Comparison of ENCODE assay signal across 11 mouse cellular contexts in genomic region chr10:127652906-127653638, GRCm38 (mm10). TPM values are rescaled to one million over a fixed set of nuclear protein-coding genes. Genes with fewer than 3 reads are reported as not detected.
DNase-seq lines count a peak whose midpoint lies in the region; ATAC-seq lines count a peak whose summit lies in the region.
"Had no signal": no experiment of that assay in that cellular context is flagged by ENCODE, and none has a peak within 500 bp of the region (broad histone marks: within the 10 kb centered on the region; RNA-seq: fewer than 3 reads in every experiment).

No protein-coding gene starts in this region.

- H3K9ac ChIP-seq in midbrain, embryonic 11.5 days (ENCODE audit: low read length) = no peak overlapping the region
- no peak overlapping the region for H3K9ac ChIP-seq in limb, embryonic 12.5 days (replicated peaks)
- peak overlapping the region; percentile 19 for H3K9ac ChIP-seq in stomach, embryonic 16.5 days (ENCODE audit: low read length)

- H3K4me2 ChIP-seq in midbrain, embryonic 11.5 days = no peak overlapping the region
- peak overlapping the region; percentile 32 for H3K4me2 ChIP-seq in limb, embryonic 12.5 days
- H3K4me2 ChIP-seq in stomach, embryonic 16.5 days (ENCODE audit: low read depth, low read length) = peak overlapping the region; percentile 13; the same call in 1 of the 2 replicates

- WGBS in heart, embryonic 10.5 days = 42% methylated on average over 21 of the region's 21 CpGs
- 50% methylated on average over 21 of the region's 21 CpGs for WGBS in midbrain, embryonic 10.5 days
- WGBS in midbrain, embryonic 11.5 days = 51% methylated on average over 21 of the region's 21 CpGs
- whole genome bisulfite sequencing in limb, embryonic 12.5 days = 49% methylated on average over 21 of the region's 21 CpGs
- 42% methylated on average over 21 of the region's 21 CpGs for WGBS in stomach, embryonic 16.5 days

- peaks cover 12% of the 10 kb centered on the region for H3K4me1 ChIP-seq in heart, embryonic 10.5 days
- H3K4me1 ChIP-seq in midbrain, embryonic 10.5 days = peaks cover 12% of the 10 kb centered on the region
- H3K4me1 ChIP-seq in midbrain, embryonic 11.5 days (ENCODE audit: control insufficient read depth, insufficient read depth, low read length) = no peaks in the 10 kb centered on the region
- H3K4me1 ChIP-seq in limb, embryonic 12.5 days (replicated peaks) = peaks cover 16% of the 10 kb centered on the region
- no peaks in the 10 kb centered on the region for H3K4me1 ChIP-seq in stomach, embryonic 16.5 days (ENCODE audit: control insufficient read depth, insufficient read depth, low read length)

- H3K36me3 ChIP-seq in heart, embryonic 10.5 days = peaks cover 79% of the 10 kb centered on the region
- peaks cover 2% of the 10 kb centered on the region; the same call in 1 of the 2 replicates for H3K36me3 ChIP-seq in midbrain, embryonic 10.5 days
- no peaks in the 10 kb centered on the region for H3K36me3 ChIP-seq in midbrain, embryonic 11.5 days (ENCODE audit: control insufficient read depth, insufficient read depth, low read length)
- H3K36me3 ChIP-seq in limb, embryonic 12.5 days = peaks cover 10% of the 10 kb centered on the region; the same call in 1 of the 2 replicates
- H3K36me3 ChIP-seq in stomach, embryonic 16.5 days (ENCODE audit: control insufficient read depth, insufficient read depth, low read length) = peaks cover 21% of the 10 kb centered on the region; the same call in 1 of the 2 replicates

- H3K4me3 ChIP-seq in heart, embryonic 10.5 days = peak overlapping the region; percentile 32; the same call in 1 of the 2 replicates
- peak overlapping the region; percentile 14; the same call in 1 of the 2 replicates for H3K4me3 ChIP-seq in midbrain, embryonic 10.5 days
- no peak overlapping the region for H3K4me3 ChIP-seq in midbrain, embryonic 11.5 days (ENCODE audit: low read depth, low read length)
- no peak overlapping the region; the same call in 1 of the 2 replicates for H3K4me3 ChIP-seq in limb, embryonic 12.5 days (replicated peaks)
- no peak overlapping the region; the same call in 1 of the 2 replicates for H3K4me3 ChIP-seq in stomach, embryonic 16.5 days (replicated peaks; ENCODE audit: low read length)

- intact Hi-C loops in heart, postnatal 14 days (cut with DNase I) = no loop called here
- intact Hi-C loops in left cerebral cortex, postnatal 36 days (cut with DNase I) = no loop called here

- no peaks in the 10 kb centered on the region for H3K9me3 ChIP-seq in heart, embryonic 10.5 days
- no peaks in the 10 kb centered on the region for H3K9me3 ChIP-seq in midbrain, embryonic 10.5 days (replicated peaks)
- H3K9me3 ChIP-seq in midbrain, embryonic 11.5 days (ENCODE audit: control insufficient read depth, low read length) = no peaks in the 10 kb centered on the region
- no peaks in the 10 kb centered on the region for H3K9me3 ChIP-seq in limb, embryonic 12.5 days
- H3K9me3 ChIP-seq in stomach, embryonic 16.5 days (replicated peaks; ENCODE audit: control insufficient read depth, low read length) = no peaks in the 10 kb centered on the region

- no peaks in the 10 kb centered on the region for H3K27me3 ChIP-seq in heart, embryonic 10.5 days (ENCODE audit: insufficient read depth, poor library complexity, severe bottlenecking)
- H3K27me3 ChIP-seq in midbrain, embryonic 10.5 days (ENCODE audit: low read depth, poor library complexity, severe bottlenecking) = peaks cover 19% of the 10 kb centered on the region; the same call in 1 of the 2 replicates
- no peaks in the 10 kb centered on the region for H3K27me3 ChIP-seq in midbrain, embryonic 11.5 days (ENCODE audit: control insufficient read depth, insufficient read depth, low read length)
- no peaks in the 10 kb centered on the region for H3K27me3 ChIP-seq in limb, embryonic 12.5 days
- no peaks in the 10 kb centered on the region for H3K27me3 ChIP-seq in stomach, embryonic 16.5 days (ENCODE audit: control insufficient read depth, insufficient read depth, low read length)

- DNase-seq in heart, embryonic 10.5 days (ENCODE audit: low spot score) = no peak
- DNase-seq in heart, postnatal 14 days = no peak
- DNase-seq in midbrain, embryonic 10.5 days (ENCODE audit: low spot score) = no peak
- no peak for DNase-seq in midbrain, embryonic 11.5 days (ENCODE audit: low spot score, missing footprints)
- no peak for DNase-seq in left cerebral cortex, postnatal 36 days (ENCODE audit: low spot score in 2 of 2)
- DNase-seq: adrenal gland, postnatal 10 days; cerebellum, adult 9-11 months; gastrocnemius, postnatal 10 days had no signal

- no peak overlapping the region for H3K27ac ChIP-seq in heart, embryonic 10.5 days
- no peak overlapping the region for H3K27ac ChIP-seq in midbrain, embryonic 10.5 days (replicated peaks)
- H3K27ac ChIP-seq in midbrain, embryonic 11.5 days (ENCODE audit: low read depth, low read length) = no peak overlapping the region
- H3K27ac ChIP-seq in limb, embryonic 12.5 days = no peak overlapping the region
- peak overlapping the region; percentile 25; the same call in 1 of the 2 replicates for H3K27ac ChIP-seq in stomach, embryonic 16.5 days (ENCODE audit: low read length)

- no peak for ATAC-seq in midbrain, embryonic 11.5 days (ENCODE audit: low FRiP score)
- no peak for ATAC-seq in limb, embryonic 12.5 days (ENCODE audit: insufficient number of reproducible peaks, insufficient read depth, low FRiP score, low TSS enrichment, low read depth)
- ATAC-seq in stomach, embryonic 16.5 days (ENCODE audit: insufficient read depth, low FRiP score) = no peak
- ATAC-seq in activated CD4-positive, CD25-positive, alpha-beta regulatory T cell, adult 4 months = no peak

RNA-seq across cellular contexts. Expression of gene Stat6, which starts 10.3 kb away (rescaled TPM):
- 22.5 and 28.1 TPM in 2 replicates for polyA plus RNA-seq in heart, embryonic 10.5 days (2016; fragmentation: Nextera tagmentation; extraction: Ambion mirVana)
- 10 to 100 TPM; 46.9 to 49.9 TPM for total RNA-seq in heart, postnatal 14 days (2021)
- polyA plus RNA-seq in midbrain, embryonic 10.5 days (2016; fragmentation: Nextera tagmentation; extraction: Ambion mirVana) = 8.2 and 8.9 TPM in 2 replicates
- polyA plus RNA-seq in midbrain, embryonic 11.5 days (2014; fragmentation: Nextera tagmentation; extraction: Ambion mirVana) = 5.7 and 6.9 TPM in 2 replicates
- polyA plus RNA-seq in limb, embryonic 12.5 days (2016; fragmentation: Nextera tagmentation; extraction: Ambion mirVana) = 8.7 and 12.1 TPM in 2 replicates
- 49.7 and 60.3 TPM in 2 replicates for polyA plus RNA-seq in stomach, embryonic 16.5 days (2015; fragmentation: Nextera tagmentation; extraction: Ambion mirVana)
- polyA plus RNA-seq in activated CD4-positive, CD25-positive, alpha-beta regulatory T cell, adult 4 months (2017; shearing (Covaris generic)) = 100 to 1,000 TPM; 119 to 157 TPM
- 10 to 100 TPM in 1 of 2 experiments, 1 to 10 TPM in 1; 9.0 to 12.7 TPM for total RNA-seq in left cerebral cortex, postnatal 36 days (2021)

RNA-seq across cellular contexts. Expression of gene Nemp1, which starts 13.6 kb away (rescaled TPM):
- polyA plus RNA-seq in heart, embryonic 10.5 days (2016; fragmentation: Nextera tagmentation; extraction: Ambion mirVana) = 7.7 and 8.8 TPM in 2 replicates
- total RNA-seq in heart, postnatal 14 days (2021) = 1 to 10 TPM; 4.2 to 4.7 TPM
- 9.0 TPM in 2 replicates for polyA plus RNA-seq in midbrain, embryonic 10.5 days (2016; fragmentation: Nextera tagmentation; extraction: Ambion mirVana)
- polyA plus RNA-seq in midbrain, embryonic 11.5 days (2014; fragmentation: Nextera tagmentation; extraction: Ambion mirVana) = 10.0 and 10.9 TPM in 2 replicates
- 12.6 and 13.5 TPM in 2 replicates for polyA plus RNA-seq in limb, embryonic 12.5 days (2016; fragmentation: Nextera tagmentation; extraction: Ambion mirVana)
- polyA plus RNA-seq in stomach, embryonic 16.5 days (2015; fragmentation: Nextera tagmentation; extraction: Ambion mirVana) = 8.8 and 10.0 TPM in 2 replicates
- 1 to 10 TPM; 4.7 to 5.8 TPM for polyA plus RNA-seq in activated CD4-positive, CD25-positive, alpha-beta regulatory T cell, adult 4 months (2017; shearing (Covaris generic))
- total RNA-seq in left cerebral cortex, postnatal 36 days (2021) = 1 to 10 TPM; 3.5 to 3.9 TPM

RNA-seq across cellular contexts. Expression of gene Nab2, which starts 15.3 kb away (rescaled TPM):
- 11.4 and 12.6 TPM in 2 replicates for polyA plus RNA-seq in heart, embryonic 10.5 days (2016; fragmentation: Nextera tagmentation; extraction: Ambion mirVana)
- 1 to 10 TPM; 8.0 TPM for total RNA-seq in heart, postnatal 14 days (2021)
- polyA plus RNA-seq in midbrain, embryonic 10.5 days (2016; fragmentation: Nextera tagmentation; extraction: Ambion mirVana) = 3.9 and 4.4 TPM in 2 replicates
- 2.1 and 2.2 TPM in 2 replicates for polyA plus RNA-seq in midbrain, embryonic 11.5 days (2014; fragmentation: Nextera tagmentation; extraction: Ambion mirVana)
- 15.3 and 19.1 TPM in 2 replicates for polyA plus RNA-seq in limb, embryonic 12.5 days (2016; fragmentation: Nextera tagmentation; extraction: Ambion mirVana)
- polyA plus RNA-seq in stomach, embryonic 16.5 days (2015; fragmentation: Nextera tagmentation; extraction: Ambion mirVana) = 9.9 and 10.1 TPM in 2 replicates
- 10 to 100 TPM in 1 of 2 experiments, 1 to 10 TPM in 1; 7.4 to 10.2 TPM for polyA plus RNA-seq in activated CD4-positive, CD25-positive, alpha-beta regulatory T cell, adult 4 months (2017; shearing (Covaris generic))
- 10 to 100 TPM; 39.7 to 40.5 TPM for total RNA-seq in left cerebral cortex, postnatal 36 days (2021)

RNA-seq across cellular contexts. Expression of gene Lrp1, which starts 32.1 kb away (rescaled TPM):
- polyA plus RNA-seq in heart, embryonic 10.5 days (2016; fragmentation: Nextera tagmentation; extraction: Ambion mirVana) = 37.4 and 51.8 TPM in 2 replicates
- 100 to 1,000 TPM in 1 of 2 experiments, 10 to 100 TPM in 1; 85.0 to 105 TPM for total RNA-seq in heart, postnatal 14 days (2021)
- polyA plus RNA-seq in midbrain, embryonic 10.5 days (2016; fragmentation: Nextera tagmentation; extraction: Ambion mirVana) = 54.9 and 69.8 TPM in 2 replicates
- 52.2 and 58.8 TPM in 2 replicates for polyA plus RNA-seq in midbrain, embryonic 11.5 days (2014; fragmentation: Nextera tagmentation; extraction: Ambion mirVana)
- polyA plus RNA-seq in limb, embryonic 12.5 days (2016; fragmentation: Nextera tagmentation; extraction: Ambion mirVana) = 87.6 and 94.7 TPM in 2 replicates
- polyA plus RNA-seq in stomach, embryonic 16.5 days (2015; fragmentation: Nextera tagmentation; extraction: Ambion mirVana) = 95.6 and 102 TPM in 2 replicates
- under 1 TPM in 1 of 2 experiments, not detected in 1; 0.57 TPM for polyA plus RNA-seq in activated CD4-positive, CD25-positive, alpha-beta regulatory T cell, adult 4 months (2017; shearing (Covaris generic))
- total RNA-seq in left cerebral cortex, postnatal 36 days (2021) = 100 to 1,000 TPM; 285 to 320 TPM

RNA-seq across cellular contexts. Expression of gene Myo1a, which starts 51.9 kb away (rescaled TPM):
- 0.42 and 0.45 TPM in 2 replicates for polyA plus RNA-seq in heart, embryonic 10.5 days (2016; fragmentation: Nextera tagmentation; extraction: Ambion mirVana)
- under 1 TPM in 1 of 2 experiments, not detected in 1; 0.15 TPM for total RNA-seq in heart, postnatal 14 days (2021)
- polyA plus RNA-seq in midbrain, embryonic 10.5 days (2016; fragmentation: Nextera tagmentation; extraction: Ambion mirVana) = 0.41 and 0.69 TPM in 2 replicates
- 0.41 and 0.46 TPM in 2 replicates for polyA plus RNA-seq in midbrain, embryonic 11.5 days (2014; fragmentation: Nextera tagmentation; extraction: Ambion mirVana)
- 0.33 and 0.59 TPM in 2 replicates for polyA plus RNA-seq in limb, embryonic 12.5 days (2016; fragmentation: Nextera tagmentation; extraction: Ambion mirVana)
- polyA plus RNA-seq in stomach, embryonic 16.5 days (2015; fragmentation: Nextera tagmentation; extraction: Ambion mirVana) = 24.5 and 28.6 TPM in 2 replicates
- polyA plus RNA-seq in activated CD4-positive, CD25-positive, alpha-beta regulatory T cell, adult 4 months (2017; shearing (Covaris generic)) = not detected
- total RNA-seq in left cerebral cortex, postnatal 36 days (2021) = under 1 TPM; 0.49 to 0.59 TPM

Comparison
In these comparisons a context has a peak if more than half of its experiments do, and no peak if none do; other contexts are left out.
1. H3K4me3 ChIP-seq: peak in heart, embryonic 10.5 days (single experiment) and midbrain, embryonic 10.5 days (single experiment); none in midbrain, embryonic 11.5 days (single experiment), limb, embryonic 12.5 days (single experiment) and stomach, embryonic 16.5 days (single experiment).